Mouse (Mus musculus) cerebellum, adult 2 months (tissue): Measurements from ENCODE around the gene Rec114. TPM values are rescaled to one million over a fixed set of nuclear protein-coding genes. Genes with fewer than 3 reads are reported as not detected.
A peak's percentile ranks its signal among the peaks of the same experiment; 100 is the strongest.

Experiments used
- DNase-seq, 2 experiments: peaks; one replicate each; pipeline ENCODE4 v3.0.0; 2021
- H3K27ac ChIP-seq: fragments of 200-500 bp; 2 replicates; pipeline ENCODE4 v1.5.1; 2012; ENCODE audit warnings: low read length, control low read depth, inconsistent platforms; ENCODE audit not compliant: insufficient read depth
- H3K27me3 ChIP-seq: fragments of 200-500 bp; 2 replicates; pipeline ENCODE4 v1.6.1; 2012; ENCODE audit warnings: inconsistent platforms, mild to moderate bottlenecking, low read length, moderate library complexity; ENCODE audit not compliant: control insufficient read depth, insufficient read depth
- H3K4me1 ChIP-seq: fragments of 200-500 bp; 2 replicates; pipeline ENCODE4 v1.6.1; 2011; ENCODE audit warnings: low read length; ENCODE audit not compliant: control insufficient read depth, insufficient read depth
- H3K4me3 ChIP-seq: fragments of 200-500 bp; replicated peaks from 2 replicates; pipeline ENCODE3; 2011; ENCODE audit warnings: mild to moderate bottlenecking, low read depth, low read length, control low read depth; ENCODE audit not compliant: insufficient read depth
- CTCF ChIP-seq: fragments of 200-500 bp; IDR thresholded peaks from 2 replicates; pipeline ENCODE4 v1.5.1; 2011; ENCODE audit warnings: low read depth, mild to moderate bottlenecking, control low read depth, low read length, moderate library complexity, borderline replicate concordance; ENCODE audit not compliant: insufficient read depth
- POLR2A ChIP-seq: fragments of 200-500 bp; IDR thresholded peaks from 2 replicates; pipeline ENCODE4 v1.6.1; 2011; ENCODE audit warnings: low read length, control low read depth, borderline replicate concordance; ENCODE audit not compliant: insufficient read depth
- WGBS: fragments of 180-500 bp; shearing (Covaris S2); methylation state at CpG from one replicate; pipeline ENCODE4 v1.1.7; 2018; 5-methylcytosine and 5-hydroxymethylcytosine counted together
- polyA plus RNA-seq: library from polyadenylated mRNA; depleted of rRNA; stranded (reverse); fragments of >200 nt; gene quantifications from 2 replicates; pipeline ENCODE4 v1.2.3, GENCODE M21; 2012

Gene Rec114
- polyA plus RNA-seq, 1 experiment = 1.5 TPM

DNA sequence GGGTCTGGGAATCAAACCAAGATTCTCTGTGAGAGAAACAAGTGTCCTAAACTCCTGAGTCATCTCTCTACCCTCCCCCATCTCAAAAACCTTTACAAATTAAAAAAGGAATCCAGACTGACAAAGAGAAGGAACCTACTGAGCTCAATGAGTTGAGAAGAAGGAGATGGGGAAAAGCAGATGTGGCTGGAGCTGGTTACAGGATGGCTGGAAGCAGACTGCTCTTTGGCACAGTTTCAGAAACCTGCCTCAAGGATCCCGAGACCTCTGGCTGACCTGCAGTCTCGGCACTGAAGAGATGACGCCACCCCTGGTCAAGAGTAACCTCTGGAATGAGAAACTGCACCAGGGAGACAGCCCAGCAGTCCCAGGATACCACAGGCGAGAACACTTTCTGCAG is 71.3 kb downstream of the Rec114 start:
- TF ChIP-seq POLR2A = no peak
- no peak for TF ChIP-seq CTCF
- Histone ChIP-seq H3K27me3 (no peaks in the 10 kb centered on the region; the same call in 1 of the 2 replicates), H3K4me3 (no peak overlapping the region), H3K27ac (no peak overlapping the region), H3K4me1 (0 out of 2 replicates have a peak, but pooled peaks cover 4% of the 10 kb centered on the region)
- DNase-seq = no peak
- WGBS = 43% methylated on average over 4 of the region's 4 CpGs

DNA sequence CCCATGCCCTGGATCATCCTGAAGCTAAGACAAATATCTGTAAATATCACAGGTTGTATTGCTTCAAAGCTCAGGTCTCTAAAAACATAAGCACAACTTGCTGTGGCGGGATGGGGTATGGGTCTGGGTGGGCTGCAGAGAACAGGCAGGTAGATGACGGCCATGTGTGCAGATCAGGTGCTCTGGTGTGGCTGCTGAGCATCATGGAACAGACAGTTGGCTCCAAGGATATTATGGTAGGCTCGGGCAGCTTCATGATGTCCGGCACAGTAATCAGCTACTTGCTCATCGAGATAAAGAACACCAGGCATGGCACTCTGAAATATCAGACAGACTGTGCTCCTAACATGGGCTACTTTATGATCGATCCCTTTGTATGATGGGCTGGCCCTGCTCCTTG is 73.9 kb downstream of the Rec114 start:
- H3K27ac ChIP-seq = no peak overlapping the region
- 0 out of 2 replicates have a peak, but pooled peaks cover 4% of the 10 kb centered on the region for H3K4me1 ChIP-seq
- 91% methylated on average over 6 of the region's 6 CpGs for WGBS
- TF ChIP-seq POLR2A = no peak
- TF ChIP-seq CTCF = no peak
- H3K27me3 ChIP-seq = no peaks in the 10 kb centered on the region
- no peak for DNase-seq
- H3K4me3 ChIP-seq = no peak overlapping the region

DNA sequence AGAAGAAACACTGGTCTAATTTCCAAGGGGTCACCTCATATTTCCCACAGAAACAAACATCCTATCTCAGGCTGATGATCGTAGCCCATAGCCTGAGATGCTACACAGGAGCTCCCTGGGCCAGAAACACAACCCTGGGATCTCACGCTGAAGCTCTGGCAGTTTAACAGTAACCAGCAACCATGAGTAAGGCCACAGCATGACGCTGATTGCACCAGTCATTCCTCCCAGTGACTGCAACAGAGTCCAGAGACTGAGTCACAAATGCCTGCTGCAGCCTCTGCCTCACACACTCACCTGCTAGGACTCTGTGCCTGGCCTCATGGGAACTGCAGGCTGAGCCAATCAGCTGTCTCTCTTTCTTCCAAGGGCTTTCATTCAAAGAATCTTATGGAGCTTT is 74.7 kb downstream of the Rec114 start:
- WGBS = 12% methylated on average over 3 of the region's 3 CpGs
- TF ChIP-seq POLR2A (no peak), CTCF (no peak)
- H3K27me3 ChIP-seq = no peaks in the 10 kb centered on the region
- no peak overlapping the region for H3K4me3 ChIP-seq
- H3K27ac ChIP-seq = no peak overlapping the region
- H3K4me1 ChIP-seq = 0 out of 2 replicates have a peak, but pooled peaks cover 4% of the 10 kb centered on the region
- peak in 1 of 2 experiments; percentile 65 for DNase-seq

DNA sequence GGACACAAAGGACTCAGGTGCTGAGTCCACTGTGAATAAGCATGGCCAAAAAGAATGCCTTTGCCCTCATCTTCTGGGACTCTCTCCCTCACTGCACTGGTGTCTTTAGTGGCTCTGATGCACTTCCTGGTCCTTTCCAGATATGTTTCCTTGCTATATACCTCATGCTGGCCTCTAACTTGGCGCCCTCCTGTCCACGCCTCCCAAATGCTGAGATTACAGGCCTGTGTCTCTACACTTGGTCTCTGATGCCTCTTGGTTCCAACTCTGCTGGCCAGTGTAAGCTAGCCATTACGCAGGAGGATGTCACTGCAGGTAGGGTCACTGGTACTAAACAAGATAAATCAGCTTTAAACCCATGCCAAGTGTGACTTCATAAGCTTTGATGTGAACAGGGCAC is 75.6 kb downstream of the Rec114 start:
- H3K4me3 ChIP-seq = no peak overlapping the region
- TF ChIP-seq POLR2A (no peak), CTCF (no peak)
- 95% methylated on average over 3 of the region's 3 CpGs for WGBS
- H3K27ac ChIP-seq = no peak overlapping the region
- 0 out of 2 replicates have a peak, but pooled peaks cover 4% of the 10 kb centered on the region for H3K4me1 ChIP-seq
- no peak for DNase-seq
- no peaks in the 10 kb centered on the region for H3K27me3 ChIP-seq

DNA sequence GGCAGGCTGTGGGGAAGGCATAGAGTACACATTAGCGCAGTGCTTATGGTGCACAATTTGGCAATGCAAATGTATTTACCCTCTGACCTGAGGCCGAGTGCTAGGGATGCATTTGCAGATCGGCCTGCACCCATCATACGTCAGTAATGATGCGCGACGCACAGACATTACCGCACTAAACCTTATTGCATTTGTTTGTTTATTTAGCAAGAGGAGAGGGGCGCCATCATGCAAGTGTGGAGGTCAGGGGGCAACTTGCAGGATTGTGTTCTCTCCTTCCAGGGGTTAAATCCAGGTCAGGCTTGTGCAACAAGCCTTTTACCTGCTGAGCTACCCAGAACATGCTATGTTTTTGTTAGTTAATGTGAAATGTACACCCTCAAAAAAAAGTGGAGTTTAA is 76.5 kb downstream of the Rec114 start:
- Histone ChIP-seq H3K4me1 (0 out of 2 replicates have a peak, but pooled peaks cover 4% of the 10 kb centered on the region), H3K27me3 (no peaks in the 10 kb centered on the region), H3K4me3 (no peak overlapping the region), H3K27ac (no peak overlapping the region)
- DNase-seq = no peak
- TF ChIP-seq CTCF (no peak), POLR2A (no peak)
- WGBS = 90% methylated on average over 9 of the region's 9 CpGs

DNA sequence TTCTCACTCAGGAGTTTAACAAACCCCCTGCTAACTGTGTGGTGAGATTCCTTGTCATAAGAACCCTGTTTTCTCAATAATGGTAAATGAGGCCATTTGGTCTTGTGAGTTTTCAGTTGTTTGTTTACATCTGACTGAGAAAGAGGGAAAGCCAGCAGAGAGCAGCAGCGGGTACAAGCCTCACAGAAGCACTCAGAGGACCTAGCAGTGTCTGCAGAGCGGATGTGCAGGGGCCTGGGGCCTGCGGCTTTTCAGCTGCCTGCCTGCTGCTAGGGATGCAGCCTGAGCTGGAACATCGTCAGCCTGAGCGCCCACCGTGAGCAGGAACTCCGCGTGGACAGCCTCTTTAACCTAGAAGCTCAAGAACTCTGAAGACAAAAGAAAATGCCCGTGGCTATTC is 77.6 kb downstream of the Rec114 start:
- Histone ChIP-seq H3K27ac (no peak overlapping the region), H3K4me3 (no peak overlapping the region), H3K4me1 (0 out of 2 replicates have a peak, but pooled peaks cover 4% of the 10 kb centered on the region), H3K27me3 (no peaks in the 10 kb centered on the region)
- DNase-seq = no peak
- 57% methylated on average over 9 of the region's 9 CpGs for WGBS
- TF ChIP-seq POLR2A (no peak), CTCF (no peak)

DNA sequence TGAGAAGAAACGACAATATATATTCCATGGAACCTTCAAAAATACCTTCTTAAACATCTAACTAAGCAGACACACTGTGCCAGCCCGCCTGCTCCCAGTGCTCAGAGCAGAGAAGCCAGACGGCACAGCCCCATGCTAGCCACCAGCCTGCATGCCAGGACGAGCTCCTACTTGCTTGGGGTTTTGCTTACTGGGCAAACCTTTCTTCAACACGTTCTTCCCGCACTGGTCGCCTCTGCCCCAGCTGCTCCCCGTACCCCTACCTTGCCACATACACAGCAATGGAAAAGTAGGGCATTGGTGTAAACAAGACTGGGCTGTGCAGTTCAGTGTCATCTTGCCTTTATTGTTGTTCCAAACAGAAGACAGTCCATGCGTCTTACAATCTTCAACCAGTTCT is 78.3 kb downstream of the Rec114 start:
- H3K4me3 ChIP-seq = no peak overlapping the region
- DNase-seq = no peak
- H3K4me1 ChIP-seq = 0 out of 2 replicates have a peak, but pooled peaks cover 4% of the 10 kb centered on the region
- TF ChIP-seq CTCF (no peak), POLR2A (no peak)
- H3K27me3 ChIP-seq = no peaks in the 10 kb centered on the region
- H3K27ac ChIP-seq = no peak overlapping the region
- 67% methylated on average over 9 of the region's 9 CpGs for WGBS

DNA sequence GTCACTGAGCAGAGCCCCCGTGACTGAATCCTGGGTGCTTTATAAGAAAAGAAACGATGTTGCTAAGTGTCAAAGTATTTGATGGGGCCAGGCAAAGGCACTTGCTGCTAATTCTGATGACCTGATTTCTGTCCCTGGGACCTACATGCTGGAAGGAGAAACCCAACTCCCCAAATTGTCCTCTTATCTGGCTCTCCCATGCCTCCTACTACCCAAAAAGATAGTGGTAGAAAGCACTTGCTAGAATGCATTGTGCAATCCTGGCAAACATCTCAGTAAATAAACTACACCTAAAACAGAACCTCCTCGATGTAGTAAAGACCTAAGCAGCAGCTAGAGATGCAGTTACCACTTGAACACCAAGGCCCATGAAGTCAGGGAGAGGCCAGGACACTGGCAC is 81.0 kb downstream of the Rec114 start:
- H3K27ac ChIP-seq = no peak overlapping the region
- 87% methylated on average over 3 of the region's 3 CpGs for WGBS
- no peak for TF ChIP-seq POLR2A
- no peak for TF ChIP-seq CTCF

More for the DNA sequence above, 81.0 kb downstream of the Rec114 start:
- Histone ChIP-seq H3K4me1 (no peaks in the 10 kb centered on the region), H3K4me3 (no peak overlapping the region), H3K27me3 (no peaks in the 10 kb centered on the region)
- DNase-seq = no peak
